Mouse (Mus musculus) thymus, adult 18-20 months (tissue): ENCODE measurements around the gene Cacna1i.
A peak's percentile ranks its signal among the peaks of the same experiment; 100 is the strongest.

ENCODE experiments used
- DNase-seq, 2 experiments: peaks; one replicate each; pipeline ENCODE4 v3.0.0; 2022; ENCODE audit warnings: mixed read lengths in 2 of 2

Gene Cacna1i

DNA sequence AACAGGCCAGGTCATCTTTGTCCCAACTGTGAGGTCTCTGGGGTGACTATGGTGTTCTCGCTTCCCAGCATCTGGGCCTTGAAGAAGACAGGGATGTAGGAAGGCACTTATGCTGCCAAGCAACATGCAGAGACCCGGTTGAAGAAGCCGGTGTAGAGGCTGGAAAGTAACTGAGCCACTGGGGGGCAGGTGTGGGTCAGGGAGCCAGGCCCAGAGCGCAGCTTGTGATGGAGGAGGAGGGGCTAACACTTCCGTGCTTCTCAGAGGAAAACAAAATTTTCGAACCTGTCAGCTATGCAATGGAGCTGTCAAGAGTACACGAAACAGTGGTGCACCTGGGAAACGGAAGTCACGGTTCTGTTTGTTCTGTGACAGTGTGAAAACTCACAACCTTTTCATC is 9.9 kb upstream of the Cacna1i start:
- DNase-seq, result no peak

DNA sequence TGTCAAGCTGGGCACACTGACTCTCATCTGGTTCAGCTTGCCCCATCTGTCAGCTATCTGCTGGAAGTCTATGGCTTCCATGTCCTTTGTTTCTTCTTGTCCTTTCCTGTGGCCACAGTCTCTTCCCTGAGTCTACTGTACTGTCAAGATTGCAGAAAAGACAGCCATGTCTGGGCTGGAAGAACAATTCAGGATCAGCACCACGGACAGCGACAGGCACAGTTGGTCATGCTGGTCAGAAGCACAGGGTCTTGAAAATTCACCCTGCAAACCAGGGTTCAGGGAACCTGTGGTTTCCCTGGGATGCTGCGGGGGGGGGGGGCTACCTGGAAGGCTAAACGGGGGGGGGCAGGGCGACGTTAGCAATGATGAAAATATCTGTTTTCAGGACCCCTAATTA is 9.4 kb upstream of the Cacna1i start:
- no peak for DNase-seq

DNA sequence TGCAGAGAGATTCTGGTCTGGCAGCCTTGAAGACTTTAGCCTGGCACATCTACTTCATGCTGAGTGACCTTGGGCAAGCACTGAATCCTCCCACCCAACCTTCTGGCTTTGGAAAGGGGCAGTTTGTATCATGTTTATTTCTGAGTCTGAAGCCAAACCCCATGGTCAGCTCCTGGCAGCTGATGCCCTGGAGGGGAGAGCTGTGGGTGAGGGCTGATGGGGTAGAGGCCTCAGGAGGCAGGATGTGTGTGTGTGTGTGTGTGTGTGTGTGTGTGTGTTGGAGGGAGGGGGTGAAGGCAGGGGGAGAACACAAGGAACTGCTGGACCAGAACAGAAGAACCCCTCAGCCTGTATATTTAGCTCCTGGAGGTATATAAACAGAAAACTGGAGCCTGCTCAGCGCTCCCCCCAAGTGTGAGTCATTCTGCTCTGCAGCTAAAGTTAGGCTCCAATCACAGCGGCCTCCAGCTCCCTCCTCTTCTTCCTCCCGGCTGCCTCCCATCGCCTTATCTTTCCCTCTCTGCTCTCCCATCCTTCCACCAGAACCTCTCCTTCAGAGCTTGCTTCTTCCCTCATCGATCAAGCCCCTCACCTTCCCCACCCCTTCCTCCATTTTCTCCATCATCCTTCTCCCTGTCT is 8.8 kb upstream of the Cacna1i start:
- DNase-seq, result no peak

DNA sequence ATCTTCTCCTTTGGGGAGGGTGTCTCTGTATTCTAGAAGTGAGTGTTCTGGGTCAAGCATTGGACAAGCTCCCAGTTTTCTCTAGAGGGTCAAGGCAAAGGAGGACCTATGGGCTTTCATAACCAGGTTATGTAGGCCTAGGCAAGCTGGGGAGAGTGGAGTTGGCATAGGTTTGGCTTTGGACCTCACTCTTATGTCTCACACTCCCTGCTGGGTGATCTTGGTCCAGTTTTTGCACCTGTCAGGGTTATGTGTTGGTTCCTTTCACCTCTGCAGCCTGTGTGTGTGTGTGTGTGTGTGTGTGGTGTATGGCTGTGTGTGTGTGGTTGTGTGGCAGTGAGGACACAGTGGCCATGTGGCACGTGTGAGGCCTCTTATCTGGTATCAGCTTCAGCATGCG is 8.0 kb upstream of the Cacna1i start:
- no peak for DNase-seq

DNA sequence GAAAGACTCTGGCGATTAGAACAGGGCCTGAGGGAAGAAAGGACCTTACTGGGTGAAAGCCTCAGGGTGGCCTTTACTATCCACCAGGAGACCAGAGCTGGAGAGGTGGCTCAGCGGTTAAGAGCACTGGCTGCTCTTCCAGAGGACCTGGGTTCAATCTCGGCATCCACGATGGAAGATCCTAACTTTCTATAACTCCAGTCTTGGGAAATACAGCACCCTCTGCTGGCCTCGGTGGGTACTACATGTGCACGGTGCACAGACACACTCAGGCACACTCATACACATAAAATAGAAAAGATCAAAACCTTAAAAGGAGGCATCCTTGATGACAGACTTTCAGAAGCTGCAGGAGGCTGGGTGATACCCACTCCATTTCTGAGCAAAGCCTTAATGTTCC is 6.4 kb upstream of the Cacna1i start:
- DNase-seq, result no peak

DNA sequence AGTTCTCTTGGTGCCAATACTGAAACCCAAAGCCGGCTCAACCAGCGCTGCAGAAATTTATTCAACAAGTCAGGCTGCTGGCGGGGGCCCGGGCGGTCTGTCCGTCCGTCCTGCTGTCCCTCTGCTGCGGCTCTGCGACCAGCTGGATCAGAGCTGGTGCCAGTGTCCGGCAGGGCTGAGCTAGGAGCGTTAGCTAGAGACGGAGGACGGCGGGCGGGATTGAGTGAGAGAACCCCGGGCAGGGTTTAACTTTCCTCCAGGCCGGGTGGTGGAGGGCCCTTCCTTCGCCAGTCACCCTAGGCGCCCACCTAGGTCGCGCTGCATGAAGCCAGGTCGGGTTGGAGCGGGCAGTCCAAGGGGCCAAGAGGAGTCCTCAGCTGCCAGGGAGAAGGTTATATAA is 998 bp downstream of the Cacna1i start:
- DNase-seq, result no peak

DNA sequence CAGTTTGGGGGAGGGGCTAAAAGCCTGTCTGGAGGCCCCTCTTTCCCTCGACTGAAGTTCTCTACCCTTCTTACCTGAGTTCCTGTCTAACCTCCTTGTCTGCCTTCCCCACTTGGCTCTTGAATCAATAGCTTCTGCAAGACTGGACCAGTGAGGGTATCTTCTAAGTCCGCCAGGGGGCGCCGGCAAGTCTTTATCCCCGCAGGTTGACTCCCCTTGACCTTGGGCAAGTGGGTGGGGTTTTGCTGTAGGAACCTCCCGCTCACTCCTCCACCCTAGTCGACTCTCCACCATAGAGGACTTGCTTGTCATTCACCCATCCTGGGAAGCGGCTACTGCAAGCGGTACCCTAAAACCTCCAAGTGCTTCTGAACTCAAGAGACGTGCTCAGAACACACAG is 2.4 kb downstream of the Cacna1i start:
- peak; percentile 69 to 71 for DNase-seq

DNA sequence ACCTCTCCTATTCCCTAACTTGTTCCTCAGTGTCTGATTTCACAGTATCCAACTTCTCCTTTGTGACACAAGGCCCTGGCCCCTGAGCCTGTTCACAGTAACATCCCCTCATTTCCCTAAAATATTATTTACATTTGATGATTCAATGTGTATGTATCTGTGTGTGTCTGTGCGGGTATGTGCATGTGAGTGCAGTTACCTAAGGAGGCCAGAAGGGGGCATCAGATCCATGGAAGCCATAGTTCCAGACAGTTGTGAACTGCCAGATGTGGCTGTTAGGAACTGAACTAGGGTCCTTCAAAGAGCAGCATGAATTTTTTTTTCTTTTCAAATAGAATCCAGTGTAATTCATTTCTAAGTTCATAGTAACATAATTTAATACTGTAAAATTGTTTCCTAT is 10.1 kb downstream of the Cacna1i start:
- no peak for DNase-seq

DNA sequence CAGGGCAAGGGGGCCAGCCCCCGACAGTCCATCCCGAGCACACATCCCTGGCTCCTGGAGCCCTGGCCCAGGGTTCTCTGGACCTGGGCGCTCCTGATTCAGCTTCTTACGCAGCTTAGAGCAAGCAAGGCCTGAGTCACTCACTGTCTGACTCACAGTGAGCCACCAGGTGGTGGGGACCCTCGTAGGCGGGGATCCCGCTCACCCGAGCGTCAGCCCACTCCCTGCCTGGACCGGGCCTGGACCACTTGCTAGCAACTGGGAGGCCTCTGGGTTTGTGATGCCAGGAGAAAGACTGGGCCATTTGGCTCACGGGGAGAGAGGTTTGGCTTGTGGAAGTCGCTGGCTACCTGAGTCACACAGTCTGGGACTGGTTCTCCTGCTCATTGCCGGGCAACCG is 16.7 kb downstream of the Cacna1i start:
- DNase-seq, result no peak

DNA sequence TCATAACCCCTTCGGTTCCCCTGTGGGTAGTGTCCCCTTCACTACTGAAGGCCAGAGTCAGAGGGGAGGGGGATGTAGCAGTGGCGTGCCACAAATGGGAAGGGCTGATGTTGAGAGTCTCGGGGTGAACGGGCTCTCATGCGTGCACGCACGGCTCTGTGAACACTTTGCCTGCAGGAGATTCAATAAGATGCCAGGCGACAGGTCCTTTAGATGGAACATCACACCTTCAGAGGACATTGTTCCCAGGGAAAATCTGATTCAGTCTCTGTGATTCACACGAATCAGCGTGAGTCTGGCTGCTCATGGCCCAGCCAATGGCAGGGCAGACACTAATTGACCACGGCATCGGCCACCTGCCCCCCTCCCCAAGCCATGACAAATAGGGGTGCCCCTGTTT is 17.1 kb downstream of the Cacna1i start:
- DNase-seq, result no peak

DNA sequence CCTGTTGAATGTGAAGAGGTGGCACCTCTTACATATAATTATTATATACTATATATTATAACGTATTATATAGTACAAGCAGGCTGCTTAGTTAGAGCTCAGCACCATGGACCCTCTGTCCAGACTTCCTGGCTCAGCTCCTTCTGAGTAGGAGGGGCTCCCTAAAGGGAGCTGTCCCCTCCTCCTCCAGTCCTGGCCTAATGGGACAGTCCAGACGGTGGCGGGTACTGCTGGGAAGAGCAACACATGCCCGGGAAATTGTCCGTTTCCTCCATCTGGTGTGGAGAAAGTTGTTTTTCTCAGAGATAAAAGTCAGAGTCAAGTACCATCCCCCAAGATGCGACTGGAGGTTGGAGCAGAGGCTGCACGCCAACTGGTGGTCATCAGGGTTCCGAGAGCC is 19.1 kb downstream of the Cacna1i start:
- DNase-seq, result no peak

DNA sequence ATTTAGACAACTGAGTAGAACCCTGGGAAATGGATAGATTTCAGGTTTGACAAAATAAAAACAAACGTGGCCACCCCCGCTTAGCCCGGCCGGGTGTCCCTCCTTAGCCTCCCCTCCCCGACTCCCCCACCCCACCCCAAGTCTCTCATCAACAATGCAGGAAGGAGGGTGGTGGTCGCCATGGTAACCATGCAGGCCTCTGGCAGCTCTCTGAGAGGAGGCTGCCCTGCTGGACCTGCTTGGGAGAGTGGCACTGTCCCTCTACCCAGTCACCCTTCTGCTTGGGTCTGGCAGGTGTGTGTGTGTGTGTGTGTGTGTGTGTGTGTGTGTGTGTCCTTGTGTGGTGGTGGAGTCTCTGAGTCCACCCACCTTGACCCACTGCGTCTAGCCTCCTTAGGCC is 27.7 kb downstream of the Cacna1i start:
- DNase-seq, result no peak

DNA sequence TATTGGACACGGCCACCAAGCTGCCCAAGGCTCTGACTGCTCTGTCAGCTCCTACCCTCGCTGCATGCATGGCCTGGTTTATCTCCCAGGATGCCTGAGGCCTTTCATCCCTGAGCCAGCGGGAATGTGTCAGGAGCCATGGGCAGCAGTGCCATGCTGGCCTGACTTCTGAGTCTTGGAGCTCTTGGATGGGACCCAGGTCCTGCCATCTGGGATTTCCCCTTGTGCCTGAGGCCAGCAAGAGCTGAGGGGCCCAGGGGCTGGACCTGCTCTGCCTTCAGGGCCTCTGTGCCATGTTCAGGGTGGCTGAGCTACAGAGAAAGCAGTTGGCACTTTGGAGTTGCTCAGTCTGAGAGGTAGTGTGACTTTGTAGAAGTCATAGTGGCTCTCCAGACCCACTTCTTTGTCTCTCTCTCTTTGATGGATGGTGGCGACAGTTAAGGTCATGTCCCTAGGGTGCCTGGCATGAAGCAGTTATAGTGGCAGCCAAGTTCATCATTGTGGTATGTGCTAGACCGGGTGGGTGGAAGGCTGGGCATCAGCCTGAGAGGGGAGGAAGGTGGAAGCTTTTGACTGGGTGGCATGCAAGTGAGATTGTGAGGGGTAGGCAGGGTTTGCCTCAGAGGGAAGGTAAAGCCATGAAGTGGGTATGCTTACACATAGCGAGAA is 30.1 kb downstream of the Cacna1i start:
- DNase-seq, result no peak

DNA sequence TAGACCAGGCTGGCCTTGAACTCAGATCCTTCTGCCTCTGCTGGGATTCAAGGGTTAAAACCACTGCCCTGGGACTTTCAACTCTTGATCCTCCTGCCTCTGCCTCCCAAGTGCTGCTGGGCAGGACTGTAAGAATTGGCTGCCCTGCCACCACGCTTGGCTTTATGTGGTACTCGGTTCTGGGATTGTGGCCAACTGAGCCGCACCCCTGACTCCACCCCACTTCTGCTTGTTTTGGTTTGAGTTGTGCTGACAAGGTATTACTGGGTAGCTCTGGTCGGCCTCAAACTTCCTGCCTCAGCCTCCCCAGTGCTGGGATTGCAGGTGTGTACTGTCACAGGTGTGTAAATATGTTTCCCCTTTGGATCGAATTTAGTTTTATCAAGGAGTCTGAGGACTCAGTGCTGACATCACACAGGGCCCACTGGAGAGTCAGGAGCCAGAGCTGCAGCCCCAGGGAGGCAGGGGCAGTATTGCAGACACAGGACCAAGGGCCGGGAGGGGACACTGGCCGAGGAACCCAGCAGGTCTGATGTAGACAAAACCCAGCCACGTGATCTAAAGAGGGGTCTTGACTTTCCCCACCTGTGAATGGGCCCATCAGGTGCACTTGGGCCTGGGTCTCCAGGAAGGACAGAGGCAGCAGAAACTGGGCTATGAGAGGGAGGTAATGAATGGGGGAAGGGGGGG is 30.9 kb downstream of the Cacna1i start:
- DNase-seq, result no peak

DNA sequence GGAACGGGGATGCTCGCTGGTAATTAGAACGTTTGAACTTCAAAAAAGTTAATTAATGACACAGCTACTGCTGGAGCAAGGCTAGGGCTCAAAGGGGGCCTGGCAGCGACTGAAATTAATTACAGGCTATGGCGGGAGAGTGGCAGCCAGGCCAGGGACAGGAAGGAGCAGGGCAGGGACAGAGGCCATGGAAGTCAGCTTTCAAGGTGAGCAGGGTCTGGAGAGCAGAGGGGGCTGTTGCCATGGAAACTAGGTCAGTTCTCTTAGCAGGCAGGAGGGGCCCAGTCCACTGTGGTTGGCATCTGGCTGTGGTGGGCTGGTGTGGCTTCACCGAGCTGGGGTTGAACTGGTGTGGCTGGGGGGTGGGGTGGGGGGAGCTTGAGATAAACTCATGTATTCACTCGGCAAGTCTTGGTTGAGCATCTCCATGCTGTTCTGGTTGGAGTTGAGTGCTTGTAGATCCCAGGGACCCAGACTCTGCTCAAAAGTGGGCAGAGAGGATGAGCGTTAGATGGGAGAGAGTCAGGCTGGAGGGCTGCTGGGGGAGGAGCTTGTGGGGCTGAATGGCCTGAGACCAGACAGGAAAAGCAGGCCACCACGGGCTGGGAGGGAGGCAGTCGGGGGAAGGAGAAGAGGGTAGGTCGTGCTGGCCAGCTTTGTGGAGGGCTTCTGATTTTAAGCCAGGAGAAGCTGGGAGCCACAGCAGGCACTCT is 31.7 kb downstream of the Cacna1i start:
- no peak for DNase-seq

DNA sequence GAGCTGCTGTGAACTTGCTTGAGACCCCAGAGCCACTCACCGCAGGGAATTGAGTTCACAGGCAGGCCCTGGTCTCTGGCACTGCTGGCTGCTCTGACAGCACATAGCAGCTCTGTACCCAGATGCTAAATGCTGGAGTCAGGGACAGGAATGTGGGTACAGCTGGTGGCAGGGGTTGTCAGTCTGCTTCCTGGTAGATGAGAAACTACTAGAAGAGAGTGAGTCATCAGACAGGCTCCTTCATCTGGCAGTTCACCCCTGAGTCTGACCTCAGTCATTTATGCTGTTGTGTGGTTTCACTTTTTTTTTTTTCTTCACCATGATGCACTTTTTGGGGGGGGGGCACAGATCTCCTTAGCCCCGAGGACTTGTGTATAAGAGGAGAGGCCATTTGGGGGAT is 32.3 kb downstream of the Cacna1i start:
- DNase-seq, result no peak

DNA sequence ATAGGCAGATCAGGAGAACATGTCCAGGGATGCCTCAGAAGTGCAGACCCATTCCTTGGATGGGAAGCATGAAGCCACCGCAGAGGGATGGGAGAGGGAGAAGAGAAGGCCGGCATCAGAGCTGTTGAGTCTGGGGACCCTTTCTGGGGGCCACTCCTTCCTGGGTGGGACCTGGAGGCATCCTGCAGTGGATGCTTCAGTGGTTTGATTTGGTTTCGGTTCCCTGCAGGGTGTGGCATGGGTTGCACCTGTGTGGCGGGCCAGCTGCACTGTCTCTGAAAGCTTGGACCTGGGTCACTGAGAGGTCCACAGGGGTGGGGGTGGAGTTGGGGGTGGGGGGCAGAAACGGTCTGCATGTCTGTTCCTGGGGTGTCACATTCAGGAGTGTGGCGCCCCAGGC is 32.9 kb downstream of the Cacna1i start:
- no peak for DNase-seq

DNA sequence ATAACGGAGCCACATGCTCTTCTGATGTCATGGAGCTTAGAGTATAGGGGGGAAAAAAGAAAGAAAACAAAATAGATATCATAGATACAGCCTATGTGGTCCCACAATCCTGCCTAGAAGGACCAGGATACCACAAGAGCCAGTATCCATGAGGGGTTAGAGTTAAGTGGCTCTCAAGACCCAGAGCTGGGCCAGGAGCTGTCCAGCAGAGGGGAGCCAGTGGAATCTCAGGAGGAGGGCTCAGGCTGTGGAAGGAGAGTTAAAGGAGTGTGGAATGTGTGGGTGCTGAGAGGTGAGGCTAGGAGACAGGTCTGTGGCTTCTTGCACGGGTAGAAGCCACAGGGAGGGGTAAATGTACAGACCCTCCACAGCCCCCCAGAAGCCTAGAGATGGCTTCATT is 38.2 kb downstream of the Cacna1i start:
- DNase-seq, result no peak

DNA sequence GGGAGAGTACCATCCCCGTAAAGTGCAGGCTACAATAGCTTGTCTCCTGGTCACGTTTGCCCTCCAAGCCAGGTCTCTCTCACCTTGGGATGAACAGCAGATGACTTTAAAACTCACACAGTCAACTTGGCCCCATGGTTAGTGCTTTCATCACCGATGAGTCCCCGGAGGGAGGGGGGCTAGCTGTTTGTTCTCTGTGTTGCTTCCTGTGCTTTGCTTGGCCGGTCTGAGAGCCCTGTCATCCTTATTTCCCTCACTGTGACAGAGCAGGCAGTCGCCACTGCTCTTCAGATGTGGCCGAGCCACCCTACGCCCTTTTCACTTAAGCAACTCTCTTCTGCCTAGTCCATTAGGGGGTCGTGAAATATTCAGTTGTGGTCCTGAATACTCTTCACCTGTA is 38.7 kb downstream of the Cacna1i start:
- DNase-seq, result no peak

DNA sequence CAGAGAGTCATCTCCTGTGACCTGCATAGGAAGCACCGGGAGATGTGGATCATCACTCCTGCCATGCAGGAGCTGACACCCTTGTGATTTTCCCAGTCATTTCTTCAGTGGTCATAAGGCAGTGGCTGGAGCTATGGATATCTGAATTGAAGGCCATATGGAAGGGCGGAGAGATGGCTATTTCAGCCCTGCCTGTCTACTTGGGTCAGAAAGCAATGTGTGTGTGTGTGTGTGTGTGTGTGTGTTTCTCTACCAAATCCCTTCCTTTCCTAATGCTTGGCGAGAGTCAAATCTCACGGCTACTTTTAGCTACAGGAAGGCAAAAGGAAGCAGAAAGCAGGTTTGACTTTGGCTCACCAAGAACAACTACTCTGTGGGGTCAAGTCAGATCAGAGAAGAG is 39.9 kb downstream of the Cacna1i start:
- DNase-seq, result no peak

DNA sequence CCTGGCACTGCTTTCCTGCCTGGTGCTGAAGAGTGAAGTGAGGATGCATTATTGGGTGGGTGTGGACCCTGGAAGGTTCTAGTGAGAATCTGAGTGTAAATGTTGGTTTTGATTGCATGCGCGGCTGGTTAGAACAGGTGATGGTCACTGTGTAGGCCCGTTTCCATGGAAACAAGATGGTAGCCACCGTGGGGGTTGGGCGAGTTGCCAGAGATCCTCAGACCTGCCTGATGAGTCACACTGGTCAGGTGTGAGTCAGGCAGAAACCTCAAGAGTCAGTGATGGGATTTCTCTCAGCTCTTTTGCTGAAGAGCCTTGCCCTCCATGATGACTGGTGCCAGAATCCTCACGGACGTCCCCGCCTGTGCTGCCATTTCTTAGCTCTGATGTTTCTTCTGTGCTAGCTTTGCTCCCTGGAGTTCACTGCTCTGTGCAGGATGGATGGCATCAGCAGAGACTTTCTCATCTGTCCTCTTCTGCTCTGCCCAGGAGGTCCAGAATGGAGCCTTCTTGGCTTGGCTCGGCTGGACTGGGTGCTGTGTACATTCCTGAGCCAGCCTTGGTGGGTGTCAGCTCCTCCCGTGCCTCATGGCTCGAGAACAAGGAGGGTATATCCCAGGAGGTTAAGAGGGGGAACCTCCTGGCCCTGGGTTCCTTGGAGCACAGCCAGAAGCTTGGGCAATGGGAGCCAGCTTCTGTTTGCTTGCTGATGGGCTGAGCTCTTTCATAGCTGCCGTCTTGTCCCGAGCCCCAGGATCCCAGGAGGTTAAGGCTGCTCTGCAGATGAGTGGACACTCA is 40.9 kb downstream of the Cacna1i start:
- DNase-seq, result no peak

DNA sequence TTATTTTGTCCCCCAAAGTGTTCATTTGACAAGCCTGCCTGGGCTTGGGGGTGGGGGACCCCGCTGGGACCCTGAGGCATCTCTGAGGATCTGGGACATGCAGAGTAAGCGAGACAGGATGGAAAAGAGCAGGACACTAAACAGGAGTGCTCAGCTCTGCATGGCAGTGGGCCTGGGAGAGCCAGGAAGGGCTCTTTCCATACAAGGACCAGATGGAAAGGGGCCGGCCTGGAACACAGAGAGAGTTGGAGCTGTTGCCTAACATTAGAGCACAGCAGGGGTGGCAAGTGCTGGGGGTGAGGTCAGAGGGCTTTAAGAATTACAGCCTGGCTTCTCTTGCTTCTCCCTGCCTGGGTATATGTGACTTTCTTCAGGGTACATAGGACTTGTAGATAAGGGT is 43.2 kb downstream of the Cacna1i start:
- no peak for DNase-seq

DNA sequence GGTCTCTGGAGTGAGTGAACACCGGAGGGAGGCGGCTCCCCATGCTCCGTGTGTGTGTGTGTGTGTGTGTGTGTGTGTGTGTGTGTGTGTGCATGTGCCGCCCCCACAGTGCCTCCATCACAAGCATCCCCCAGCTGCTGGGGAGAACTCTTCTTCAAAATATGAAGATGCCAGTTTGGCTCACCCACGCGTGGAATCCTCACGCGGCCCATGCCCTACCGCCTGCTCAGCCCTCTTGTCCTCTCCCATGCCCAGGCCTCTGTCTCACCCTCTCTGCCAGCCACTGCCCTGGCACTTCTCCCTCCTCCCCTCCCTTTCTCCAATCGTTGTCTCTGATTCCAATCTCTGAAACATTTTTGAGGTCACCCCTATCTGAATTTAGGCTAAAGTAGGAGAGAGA is 47.7 kb downstream of the Cacna1i start:
- DNase-seq, result no peak
